Mouse (Mus musculus) mouse embryonic stem cell (cell line): Measurements from ENCODE around the gene Ntsr1.

ENCODE experiments used
- in situ Hi-C, 2 experiments: fragments of 300-500 bp; cut with MboI; formaldehyde crosslinking; loops; 1 replicate in 1 of 2; 3 replicates in 1 of 2; pipeline ENCODE4 v1.14.3; 2019 to 2020; ENCODE audit warnings: low sequenced_read_pairs in 2 of 2, low pct_unique_long_range_greater_than_20kb in 1 of 2, mixed read lengths in 1 of 2; ENCODE audit not compliant: unreplicated experiment in 1 of 2

Ntsr1 gene

DNA sequence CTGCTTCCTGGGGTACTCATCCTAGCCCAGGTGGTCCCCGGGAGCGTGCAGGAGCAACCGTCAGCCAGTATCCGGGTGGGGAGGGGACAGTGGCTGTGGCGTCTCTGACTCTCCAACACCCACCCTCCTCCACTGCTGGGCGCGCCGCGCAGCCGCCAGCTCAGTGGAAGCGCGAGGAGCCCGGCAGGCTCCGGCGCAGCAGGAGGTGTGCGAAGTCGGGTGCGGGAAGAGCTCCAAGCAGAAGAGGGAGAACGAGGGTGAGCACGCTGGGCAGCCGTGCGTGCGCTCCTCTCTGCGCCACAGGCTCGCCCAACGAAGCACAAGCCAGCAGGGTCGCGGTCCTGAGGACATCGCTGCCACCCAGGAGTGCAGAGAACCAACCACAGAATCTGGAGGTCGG lies at the start of gene Ntsr1:
Gene Ntsr1 (plus strand): TSS at position 236 of the 400 bp plus-strand sequence.
- in situ Hi-C loops: no loop called here

DNA sequence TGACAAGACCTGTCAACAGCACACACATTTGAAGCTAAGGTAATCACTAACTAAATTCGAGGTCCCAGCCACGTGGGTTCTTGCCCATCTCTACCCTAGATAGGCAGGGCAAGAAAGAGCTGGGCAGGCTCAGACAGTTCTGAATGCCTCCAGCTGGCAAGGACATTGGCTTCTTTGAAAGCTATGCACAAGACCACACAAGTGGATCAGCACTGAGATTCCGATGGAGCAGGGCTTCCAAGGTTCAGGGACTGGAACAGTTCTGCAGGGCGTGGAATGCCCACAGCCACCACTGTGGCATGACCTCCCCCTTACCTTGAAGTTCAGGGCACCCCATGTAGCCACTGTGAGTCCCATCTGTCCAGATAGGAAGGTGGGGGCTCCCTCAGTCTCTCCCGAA lies 49.2 kb upstream of the Ntsr1 start:
- in situ Hi-C loops: loop anchor here in 1 of 2 experiments (25.0 kb wide), 1 partner anchor 312 kb away; no protein-coding TSS in a partner anchor

DNA sequence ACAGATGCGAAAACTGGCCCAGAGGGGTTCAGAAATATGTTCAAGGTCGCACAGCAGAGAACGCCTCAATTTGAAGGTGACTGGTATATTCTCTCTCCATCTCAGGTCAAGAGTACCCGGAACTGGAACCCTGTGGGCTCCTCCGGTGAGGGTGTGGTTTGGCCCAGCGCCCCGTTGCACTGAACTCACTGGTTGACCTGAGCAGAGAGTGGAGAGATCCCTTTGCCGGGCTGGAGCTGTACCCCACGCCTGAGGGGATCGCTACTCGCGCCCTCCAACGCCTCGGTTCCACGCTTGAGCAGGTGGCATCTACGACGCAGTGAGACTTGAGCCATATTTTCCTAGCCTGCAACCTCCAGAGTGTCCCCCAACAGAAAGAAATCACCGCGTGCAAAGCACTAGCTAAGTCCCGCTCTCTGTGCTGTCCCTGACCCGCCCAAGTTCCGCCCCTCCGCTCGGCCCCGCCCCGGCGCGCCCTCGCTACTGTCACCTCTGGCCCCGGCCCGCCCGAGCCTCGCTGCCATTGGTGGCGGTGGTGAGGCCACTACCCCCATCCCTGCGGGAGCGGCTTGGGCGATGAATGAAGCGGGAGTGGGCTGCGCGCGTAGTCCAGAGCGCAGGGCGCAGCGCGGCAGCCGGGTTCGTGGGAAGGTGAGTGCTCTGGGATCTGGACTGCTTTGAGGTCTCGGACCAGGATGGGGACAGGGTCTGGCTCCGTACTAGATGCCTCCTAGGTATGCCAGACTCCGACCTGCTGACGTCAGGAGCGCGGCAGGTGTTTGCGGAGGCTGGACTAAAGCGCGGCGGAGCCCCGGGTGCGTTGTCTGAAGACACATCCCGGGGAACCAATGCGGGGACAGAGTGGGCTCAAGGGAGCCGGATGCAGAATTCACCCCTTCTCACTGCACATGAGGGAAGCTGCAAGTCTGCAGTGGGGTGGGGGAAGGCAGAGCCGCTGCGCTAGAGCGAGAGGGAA lies 43.8 kb upstream of the Ntsr1 start, which contains the start of gene Slco4a1:
Gene Slco4a1 (plus strand): TSS at position 523 of the 976 bp plus-strand sequence.
- in situ Hi-C loops: loop anchor here in 1 of 2 experiments (25.0 kb wide), 1 partner anchor 306 kb away; no protein-coding TSS in a partner anchor

DNA sequence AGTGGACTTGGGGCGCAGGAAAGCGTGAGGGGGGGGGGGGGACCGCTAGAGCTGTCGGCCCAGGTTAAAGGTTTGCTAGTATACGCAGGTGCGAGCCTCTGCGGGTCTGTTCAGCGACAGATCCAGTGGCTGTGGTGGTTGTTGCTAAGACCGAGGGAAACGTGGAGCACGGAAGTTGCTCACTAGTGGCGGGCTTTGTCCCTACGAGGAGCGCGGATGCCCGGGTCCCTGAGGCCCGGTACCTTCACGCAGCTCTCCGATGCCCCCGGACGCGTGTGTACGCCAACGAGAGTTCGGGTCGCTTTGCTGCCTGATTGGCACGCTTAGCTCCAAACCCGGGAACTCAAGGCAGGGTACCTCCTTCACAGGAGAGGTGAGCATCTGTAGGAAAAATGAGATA lies 43.1 kb upstream of the Ntsr1 start:
- in situ Hi-C loops: loop anchor here in 1 of 2 experiments (25.0 kb wide), 1 partner anchor 306 kb away; no protein-coding TSS in a partner anchor

DNA sequence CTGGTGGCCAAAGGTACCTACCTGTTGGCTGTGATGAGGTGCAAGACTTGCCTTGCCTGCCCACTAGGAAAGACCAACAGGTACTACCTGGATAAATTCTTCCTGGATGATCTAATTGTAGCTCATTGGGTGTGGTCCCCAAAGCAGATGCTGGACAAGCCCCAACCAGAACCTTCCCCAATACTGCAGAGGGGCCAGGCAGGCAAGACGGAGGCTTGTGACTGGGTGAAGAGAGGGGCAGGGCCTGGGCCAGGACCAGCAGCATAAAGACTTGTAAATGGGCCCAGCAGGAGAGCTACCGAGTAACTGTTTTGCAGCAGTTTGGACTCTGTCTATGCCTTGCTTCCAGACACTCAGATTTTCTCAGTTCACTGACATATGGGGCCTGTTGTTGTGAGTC lies 42.1 kb upstream of the Ntsr1 start:
- in situ Hi-C loops: loop anchor here in 1 of 2 experiments (25.0 kb wide), 1 partner anchor 305 kb away; no protein-coding TSS in a partner anchor

DNA sequence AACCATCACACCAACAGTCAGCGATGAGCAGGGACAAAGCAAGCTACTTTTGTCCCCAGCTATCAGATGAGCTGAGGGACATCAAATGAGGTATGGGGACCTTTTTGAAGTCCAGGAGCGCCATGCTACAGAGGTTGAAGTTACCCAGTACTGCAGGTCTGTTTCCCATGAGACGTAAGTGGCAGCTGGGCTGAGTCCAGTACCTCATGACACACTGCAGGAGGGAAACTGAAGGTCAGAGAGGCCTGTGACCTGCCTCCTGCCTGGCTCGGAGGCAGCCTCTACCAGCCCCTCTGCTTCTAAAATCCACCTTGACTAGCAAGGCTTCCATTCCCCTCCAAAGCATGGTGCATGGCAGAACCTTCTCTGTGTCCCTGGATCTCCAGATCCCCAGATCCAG lies 40.3 kb upstream of the Ntsr1 start:
- in situ Hi-C loops: loop anchor here in 1 of 2 experiments (25.0 kb wide), 1 partner anchor 303 kb away; no protein-coding TSS in a partner anchor

DNA sequence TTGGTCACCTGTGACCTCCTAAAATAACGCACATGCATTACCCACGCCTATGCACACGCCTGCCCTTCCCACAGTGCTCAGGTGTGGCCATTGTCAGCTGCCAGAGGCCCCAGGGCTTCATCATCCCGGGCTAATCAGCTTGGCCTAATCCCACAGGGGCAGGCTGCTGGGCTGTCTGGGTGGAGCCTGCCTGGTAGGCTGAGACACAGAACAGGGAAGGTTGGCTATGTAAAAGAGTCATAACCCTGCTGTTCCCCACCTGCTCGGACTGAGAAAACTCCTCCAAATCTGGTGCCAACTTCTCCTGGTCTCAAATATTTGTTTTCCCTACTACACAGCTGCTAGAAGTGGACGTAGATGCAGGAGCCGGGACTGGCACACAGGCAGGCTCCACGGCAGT lies 39.0 kb upstream of the Ntsr1 start:
- in situ Hi-C loops: loop anchor here in 1 of 2 experiments (25.0 kb wide), 1 partner anchor 302 kb away; no protein-coding TSS in a partner anchor

DNA sequence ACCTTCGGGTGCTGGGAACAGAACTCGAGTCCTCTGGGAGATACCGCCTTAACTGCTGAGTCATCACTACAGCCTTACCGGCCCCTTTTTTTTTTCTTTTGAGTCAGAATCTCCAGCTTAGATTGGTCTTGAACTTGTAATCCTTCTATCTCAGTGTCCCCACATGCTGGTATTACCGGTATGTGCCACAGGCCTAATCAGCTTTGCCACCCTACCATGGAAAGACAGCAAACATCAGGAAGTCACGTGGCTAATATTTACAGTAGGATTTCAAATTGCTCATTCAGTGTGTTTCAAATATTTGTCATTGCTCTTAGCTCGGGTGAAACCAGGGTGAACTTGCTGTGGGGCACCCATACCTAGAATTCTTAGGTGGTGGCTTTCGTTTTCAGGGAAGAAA lies 37.2 kb upstream of the Ntsr1 start:
- in situ Hi-C loops: loop anchor here in 1 of 2 experiments (25.0 kb wide), 1 partner anchor 300 kb away; no protein-coding TSS in a partner anchor

DNA sequence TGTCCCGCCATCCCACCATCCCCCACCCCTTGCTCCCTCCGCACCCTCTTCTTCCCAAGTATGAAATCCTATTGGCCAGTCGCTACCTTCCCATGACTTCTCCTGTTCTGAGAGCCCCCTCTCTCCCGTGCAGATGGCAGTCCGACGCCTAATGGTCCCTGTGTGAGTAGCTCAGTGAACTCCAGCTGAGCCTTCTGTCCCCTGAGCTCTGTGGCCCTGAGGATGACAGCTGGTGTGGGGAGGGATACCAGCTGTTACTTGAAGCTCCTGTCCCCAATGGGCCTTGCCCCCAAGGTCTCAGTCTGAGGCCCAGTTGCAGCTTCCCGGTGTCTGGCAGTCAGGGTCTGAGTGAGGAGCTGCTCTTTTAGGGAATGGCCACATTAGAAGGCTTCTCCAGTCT lies 33.3 kb upstream of the Ntsr1 start:
- in situ Hi-C loops: loop anchor here in 1 of 2 experiments (25.0 kb wide), 1 partner anchor 296 kb away; no protein-coding TSS in a partner anchor

DNA sequence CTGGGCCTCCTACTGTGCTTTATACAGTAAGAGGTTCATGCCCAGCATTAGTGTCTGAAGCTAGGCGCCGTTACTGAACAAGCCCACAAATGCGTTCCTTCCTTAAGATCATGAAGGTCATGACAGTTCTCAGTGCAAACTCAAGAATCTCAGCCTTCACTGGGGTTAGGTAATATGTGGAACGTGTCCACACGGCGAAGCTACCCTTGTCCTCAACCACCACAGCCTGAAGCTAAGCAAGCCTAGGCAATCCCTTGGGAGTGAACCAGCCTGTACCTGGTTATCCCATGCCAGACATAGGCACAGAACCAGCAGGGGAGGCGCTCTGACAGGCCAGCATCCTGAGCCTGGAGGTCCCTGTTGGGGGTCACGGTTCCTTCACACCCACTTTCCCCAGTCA lies 30.9 kb upstream of the Ntsr1 start:
- in situ Hi-C loops: loop anchor here in 1 of 2 experiments (25.0 kb wide), 1 partner anchor 293 kb away; no protein-coding TSS in a partner anchor

DNA sequence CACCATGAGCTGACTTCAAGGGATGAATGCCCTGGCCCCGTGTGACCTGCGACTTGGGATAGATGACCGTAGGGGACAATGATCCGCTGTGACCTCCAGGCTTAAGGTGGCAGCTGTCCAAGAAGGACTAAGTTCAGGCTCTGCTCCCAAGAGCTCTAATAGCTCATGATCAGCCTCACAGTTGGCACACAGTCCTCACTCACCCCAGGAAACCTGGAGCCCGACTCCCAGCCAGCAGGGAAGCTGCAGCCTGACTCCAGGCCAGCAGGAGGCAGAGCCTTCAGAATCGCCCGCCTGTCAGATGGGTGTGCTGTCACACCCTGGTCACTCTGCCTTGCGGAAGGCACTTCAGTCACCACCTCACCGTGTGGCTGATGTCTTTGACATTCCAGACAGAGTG lies 30.0 kb upstream of the Ntsr1 start:
- in situ Hi-C loops: loop anchor here (5.0 to 25.0 kb wide), 2 partner anchors 88 to 293 kb away; no protein-coding TSS in a partner anchor

DNA sequence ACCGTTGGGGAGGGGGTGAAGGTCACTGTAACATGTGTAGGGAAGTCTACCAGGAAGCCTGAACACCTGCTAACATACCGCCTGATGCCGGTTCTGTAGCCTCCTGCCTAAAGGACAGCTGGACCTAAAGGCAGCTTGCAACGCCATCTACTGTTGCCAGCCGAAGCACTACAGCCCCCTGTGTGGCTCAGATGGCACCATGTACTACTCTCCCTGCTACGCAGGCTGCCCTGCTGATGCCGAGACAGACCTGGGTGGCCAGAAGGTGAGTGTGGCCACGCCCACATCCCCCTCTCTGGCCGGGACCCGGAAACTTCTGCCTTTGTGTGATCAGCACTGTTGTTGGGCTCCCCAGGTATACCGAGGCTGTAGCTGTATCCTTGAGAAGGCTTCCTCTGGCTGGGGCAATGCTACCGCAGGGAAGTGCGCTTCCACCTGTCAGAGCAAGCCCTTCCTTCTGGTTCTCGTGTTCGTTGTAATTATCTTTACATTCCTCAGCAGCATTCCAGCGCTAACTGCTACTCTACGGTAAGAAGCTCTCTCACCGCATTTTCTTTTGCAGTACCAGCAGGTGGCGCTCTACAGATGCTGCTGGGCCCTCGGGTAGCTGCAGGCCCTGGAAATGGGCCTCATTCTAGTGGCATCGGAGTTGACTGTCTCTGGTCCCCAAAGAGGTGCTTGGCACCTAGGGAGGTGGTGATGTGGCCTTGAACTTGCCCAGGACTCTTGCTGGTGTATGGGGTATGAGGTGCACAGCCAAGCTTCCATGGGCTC lies 27.3 kb upstream of the Ntsr1 start:
- in situ Hi-C loops: loop anchor here (5.0 to 25.0 kb wide), 2 partner anchors 85 to 290 kb away; no protein-coding TSS in a partner anchor

DNA sequence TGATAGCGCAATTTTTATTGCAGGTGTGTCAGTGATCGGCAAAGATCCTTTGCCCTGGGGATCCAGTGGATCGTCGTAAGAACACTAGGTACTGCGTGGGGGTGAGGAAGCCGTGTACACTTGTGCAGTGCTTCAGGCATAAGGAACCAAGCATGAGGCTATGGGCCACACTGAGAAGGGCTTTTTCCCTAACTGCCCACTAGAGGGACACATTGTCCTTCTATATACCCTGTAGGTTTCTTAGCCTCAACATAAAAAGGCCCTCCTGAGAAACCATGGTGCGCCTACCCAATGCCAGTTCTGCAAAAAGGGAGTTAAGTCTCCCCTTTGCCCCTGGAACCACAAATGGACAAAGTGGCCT lies 26.7 kb upstream of the Ntsr1 start:
- in situ Hi-C loops: loop anchor here (5.0 to 25.0 kb wide), 2 partner anchors 84 to 289 kb away; no protein-coding TSS in a partner anchor

DNA sequence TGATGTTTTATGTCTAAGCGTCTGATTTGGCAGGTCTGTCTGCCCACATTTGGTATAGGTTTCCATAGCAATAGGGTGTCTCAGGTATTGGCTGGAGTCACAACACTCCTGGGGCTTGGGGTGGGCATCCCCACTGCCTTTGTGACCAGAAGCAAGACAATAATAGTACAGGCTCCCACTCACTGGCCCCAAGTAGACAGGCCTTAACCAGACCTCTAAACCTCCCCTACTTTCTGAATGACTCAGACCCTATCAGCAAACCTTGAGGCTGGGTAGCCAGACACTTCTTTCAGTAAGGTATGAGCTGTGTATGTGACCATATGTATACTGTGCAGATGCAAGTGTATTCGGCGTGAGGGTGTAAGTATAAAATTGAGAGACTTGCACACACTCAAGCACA lies 24.9 kb upstream of the Ntsr1 start:
- in situ Hi-C loops: loop anchor here (5.0 to 25.0 kb wide), 2 partner anchors 82 to 287 kb away; no protein-coding TSS in a partner anchor

DNA sequence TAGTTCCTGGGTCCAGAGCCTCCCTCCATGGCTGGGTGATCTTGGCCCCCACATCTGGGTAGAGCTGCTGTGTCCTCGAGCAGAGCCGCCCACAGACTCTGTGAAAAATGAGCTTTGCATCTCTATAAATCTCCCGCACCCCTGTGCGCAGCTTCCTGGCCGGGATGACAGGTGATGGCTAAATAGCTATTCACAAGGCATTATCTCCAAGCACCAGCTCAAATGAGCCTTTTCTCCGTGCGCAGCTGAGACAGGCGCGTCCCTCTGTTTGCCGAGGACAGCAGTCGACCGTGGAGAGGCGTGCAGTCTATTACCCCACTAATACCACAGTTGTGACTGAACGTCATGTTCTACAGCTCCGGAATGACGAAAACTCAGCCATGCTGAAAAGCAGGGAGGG lies 17.5 kb upstream of the Ntsr1 start:
- in situ Hi-C loops: loop anchor here in 1 of 2 experiments (10.0 kb wide), 1 partner anchor 73 kb away; no protein-coding TSS in a partner anchor

DNA sequence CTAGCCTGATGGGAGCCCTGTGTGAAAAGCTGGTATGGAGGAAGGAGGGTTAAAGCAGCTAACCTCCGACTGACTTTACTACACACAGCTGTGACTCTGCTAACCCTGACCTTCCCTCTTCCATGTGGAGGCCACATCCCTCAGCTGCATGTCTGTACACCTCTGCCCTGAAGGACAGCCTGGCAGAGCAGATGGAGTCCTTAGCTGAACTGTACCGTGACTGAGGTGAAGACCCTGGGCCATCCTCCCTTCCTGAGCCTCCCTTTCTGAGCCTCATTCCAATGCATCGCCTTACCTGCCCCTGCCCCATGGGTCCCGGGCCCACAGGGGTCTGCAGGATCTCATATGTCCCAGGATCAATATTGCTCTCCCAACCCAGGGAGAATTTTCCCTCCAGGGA lies 14.9 kb upstream of the Ntsr1 start:
- in situ Hi-C loops: loop anchor here in 1 of 2 experiments (10.0 kb wide), 1 partner anchor 70 kb away; no protein-coding TSS in a partner anchor

DNA sequence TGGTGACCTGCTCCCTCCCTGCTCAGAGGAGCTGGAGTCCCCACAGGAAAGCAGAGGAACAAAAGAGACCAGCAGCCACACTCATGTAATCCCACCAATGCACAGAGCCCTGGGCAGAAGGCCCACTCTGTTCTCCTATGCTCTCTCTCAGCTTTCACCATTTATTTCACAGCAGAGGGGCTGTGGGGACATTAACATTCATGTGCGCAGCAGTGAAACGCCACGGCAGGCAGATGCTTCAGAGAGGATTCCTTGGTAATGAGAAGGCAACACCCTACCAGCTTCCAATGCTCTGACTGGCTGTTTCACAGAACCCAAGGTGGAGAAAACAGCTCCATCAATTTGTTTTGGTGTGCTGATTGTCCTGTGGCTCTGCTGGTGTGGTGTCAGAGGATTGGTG lies 14.5 kb upstream of the Ntsr1 start:
- in situ Hi-C loops: loop anchor here in 1 of 2 experiments (10.0 kb wide), 1 partner anchor 69 kb away; no protein-coding TSS in a partner anchor

DNA sequence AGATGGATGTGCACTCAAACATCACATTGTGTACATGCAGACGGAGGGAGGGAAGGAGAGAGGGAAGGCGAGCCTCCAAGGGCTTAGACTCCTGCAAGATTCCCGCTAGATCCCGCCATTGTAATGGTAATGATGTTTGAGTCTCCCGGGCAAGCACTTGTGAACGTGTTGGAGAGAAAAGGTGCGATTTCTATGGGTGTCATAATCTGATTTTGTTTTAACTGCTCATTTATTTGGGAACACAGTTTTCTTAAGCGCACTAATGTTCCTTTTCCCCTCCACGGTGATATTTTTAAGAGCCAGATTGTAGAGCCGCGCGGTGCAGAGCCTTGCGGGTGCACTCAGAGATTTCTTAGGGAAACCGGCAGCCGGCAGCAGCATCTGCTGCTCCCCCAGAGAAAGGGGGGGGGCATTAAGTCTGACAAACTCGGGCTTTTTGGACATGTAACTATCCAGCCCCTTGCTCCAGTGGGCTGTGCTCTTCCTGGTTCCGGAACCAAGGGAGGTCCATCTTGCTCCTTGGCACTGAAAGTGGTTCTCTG lies 11.5 kb upstream of the Ntsr1 start:
- in situ Hi-C loops: loop anchor here in 1 of 2 experiments (10.0 kb wide), 1 partner anchor 67 kb away; no protein-coding TSS in a partner anchor
